Mouse (Mus musculus) C2C12 (cell line): ENCODE measurements around the gene Txndc17.

Experiments
- CTCF ChIP-seq: IDR thresholded peaks from one replicate; pipeline ENCODE4 v1.5.1; 2011; ENCODE audit not compliant: control insufficient read depth, insufficient read depth, insufficient read length
- MAX ChIP-seq: IDR thresholded peaks from one replicate; pipeline ENCODE4 v1.6.1; 2011; ENCODE audit warnings: mild to moderate bottlenecking, control low read depth

DNA sequence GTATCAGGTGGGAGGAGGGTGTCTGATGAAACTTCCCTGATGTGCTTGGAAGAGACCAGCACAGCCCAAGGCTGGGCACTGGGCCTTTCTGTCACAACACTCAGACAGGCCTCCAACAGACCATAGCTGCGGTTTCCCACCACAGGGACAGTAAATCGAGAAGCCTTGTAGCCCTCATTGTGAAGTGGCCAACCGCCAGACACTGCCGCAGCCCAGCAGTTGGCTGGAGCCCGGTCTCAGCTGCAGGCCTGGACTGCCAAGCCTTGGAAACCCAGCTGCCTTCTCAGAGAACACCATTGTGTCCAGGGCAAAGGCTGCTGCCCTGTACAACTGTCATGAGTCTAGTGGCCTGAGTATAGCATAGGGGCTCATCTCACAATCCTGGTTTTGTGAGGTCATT lies 26.7 kb downstream of the Txndc17 start:
- TF ChIP-seq CTCF (no peak), MAX (no peak)
